Mouse (Mus musculus): Measurements from ENCODE around the gene Tspan17.

DNA sequence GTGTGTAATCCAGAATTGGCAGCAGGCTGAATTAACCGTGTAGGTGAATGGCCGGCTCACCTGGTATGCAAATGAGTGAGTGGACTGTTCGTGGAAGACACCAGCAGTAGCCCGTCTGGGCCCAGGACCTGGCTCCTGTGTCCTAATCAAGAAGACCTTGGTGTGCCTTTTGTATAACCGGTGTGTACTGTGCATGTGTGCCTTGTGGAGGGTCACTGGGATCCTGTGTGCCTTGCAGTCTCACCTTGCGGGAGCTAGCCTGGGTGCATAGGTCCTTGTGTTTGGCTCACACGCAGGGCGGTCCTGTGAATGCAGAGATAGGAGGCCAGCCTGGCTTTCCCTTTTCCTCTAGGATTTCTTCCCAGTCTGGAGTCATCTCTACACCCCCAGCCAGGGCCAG lies 41.0 kb upstream of the Tspan17 start:
- TF ChIP-seq POLR2A (IDR thresholded peaks at IDR 0.05; ENCODE audit: low read depth, low read length) (no peak), CTCF (conservative IDR thresholded peaks at IDR 0.05; ENCODE audit: insufficient read depth, insufficient read length, low read depth, low read length) (no peak)
